Mouse (Mus musculus) adrenal gland, postnatal 14 days (tissue): Measurements from ENCODE around the gene Aen. TPM values are rescaled to one million over a fixed set of nuclear protein-coding genes. Genes with fewer than 3 reads are reported as not detected.

Source experiments
- DNase-seq: peaks from one replicate; pipeline ENCODE4 v3.0.0; 2021; ENCODE audit warnings: mixed read lengths
- microRNA-seq, 2 experiments: library from miRNA; unstranded; fragments of <30 nt; microRNA quantifications; one replicate each; pipeline ENCODE4 v1.2.0; 2021
- total RNA-seq: library from RNA; stranded (reverse); gene quantifications from 2 replicates; pipeline ENCODE4 v1.2.3, GENCODE M21; 2021

Gene Aen
- total RNA-seq, 1 experiment from 2014 or later, result 31.8 TPM

- DNase-seq, result no peak
Measured at GRCm38 (mm10) chr7:78938957-78939602, 43.4 kb downstream of the Aen start.

- DNase-seq, result no peak
Measured at GRCm38 (mm10) chr7:78940971-78941370, 45.3 kb downstream of the Aen start.

- no peak for DNase-seq
Measured at GRCm38 (mm10) chr7:78942544-78942943, 46.9 kb downstream of the Aen start.

GRCm38 (mm10) chr7:78953886-78954572, 58.4 kb downstream of the Aen start:
- DNase-seq, result no peak

GRCm38 (mm10) chr7:78954619-78955018, 59.0 kb downstream of the Aen start:
- no peak for DNase-seq

- no peak for DNase-seq
Measured at GRCm38 (mm10) chr7:78955086-78955485, 59.4 kb downstream of the Aen start.

- no peak for DNase-seq
Measured at GRCm38 (mm10) chr7:78958499-78959073, 62.9 kb downstream of the Aen start.

Small RNA genes within 50 kb of the gene (microRNA-seq; reads per million reads assigned to microRNA genes)
- 57.1 to 110 reads per million in 2 experiments for gene Mir7-2

Other genes with a start within 250 kb of the Aen start
- 33.0 and 38.2 TPM in 2 replicates for gene Ntrk3, start 157.8 kb upstream of the Aen start, total RNA-seq
- gene Mrps11, start 112.7 kb upstream of the Aen start, total RNA-seq, result 85.6 and 91.2 TPM in 2 replicates
- gene Mrpl46, start 112.3 kb upstream of the Aen start, total RNA-seq, result 40.3 and 47.7 TPM in 2 replicates
- gene Det1, start 48.6 kb upstream of the Aen start, total RNA-seq, result 11.4 and 14.5 TPM in 2 replicates
- 16.9 and 19.6 TPM in 2 replicates for gene Isg20, start 17.6 kb downstream of the Aen start, total RNA-seq
- gene Acan, start 157.6 kb downstream of the Aen start, total RNA-seq, result 0.48 and 0.49 TPM in 2 replicates
- gene Hapln3, start 235.2 kb downstream of the Aen start, total RNA-seq, result 1.1 and 1.3 TPM in 2 replicates